Mouse (Mus musculus) megakaryocyte-erythroid progenitor cell, adult 5-6 weeks (primary cell): ENCODE measurements around the gene Itpr1. TPM values are rescaled to one million over a fixed set of nuclear protein-coding genes. Genes with fewer than 3 reads are reported as not detected.
A peak's percentile ranks its signal among the peaks of the same experiment; 100 is the strongest.

Experiments used
- ATAC-seq: replicated peaks from 2 replicates; pipeline ENCODE4 v1.8.0; 2016; ENCODE audit warnings: mild to moderate bottlenecking, inconsistent platforms; ENCODE audit not compliant: severe bottlenecking, poor library complexity, low FRiP score, low TSS enrichment
- total RNA-seq, 2 experiments: library from RNA; stranded (forward) in 1 of 2; stranded (reverse) in 1 of 2; fragments of 200-1000, 215-1000 nt in 1 of 2; fragments of >200 nt in 1 of 2; fragmentation: Nextera tagmentation in 1 of 2; gene quantifications; 2 replicates each; pipeline ENCODE4 v1.2.3; 2014 to 2017

Itpr1 gene
- total RNA-seq, 2 experiments from 2014 or later: 24.8 to 57.6 TPM

DNA sequence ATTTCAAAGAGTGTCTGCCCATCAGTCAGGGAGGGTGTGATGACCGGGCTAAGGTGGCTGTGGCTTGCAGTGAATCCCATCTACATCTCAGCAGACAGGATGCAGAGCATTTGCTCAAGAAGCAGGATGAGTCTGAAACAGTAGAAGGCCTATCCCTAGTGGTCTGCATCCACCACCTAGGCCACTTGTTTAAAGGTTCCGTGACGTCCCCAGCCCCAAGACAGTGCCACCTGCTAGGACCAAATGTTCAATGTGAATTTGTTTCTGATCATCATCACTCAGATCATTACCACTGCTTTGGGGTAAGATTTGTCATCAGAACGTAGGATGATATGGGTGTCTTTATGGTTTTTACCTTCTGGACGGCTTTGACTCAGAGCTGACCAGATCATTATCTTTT lies 125.5 kb downstream of the Itpr1 start:
- no peak for ATAC-seq

DNA sequence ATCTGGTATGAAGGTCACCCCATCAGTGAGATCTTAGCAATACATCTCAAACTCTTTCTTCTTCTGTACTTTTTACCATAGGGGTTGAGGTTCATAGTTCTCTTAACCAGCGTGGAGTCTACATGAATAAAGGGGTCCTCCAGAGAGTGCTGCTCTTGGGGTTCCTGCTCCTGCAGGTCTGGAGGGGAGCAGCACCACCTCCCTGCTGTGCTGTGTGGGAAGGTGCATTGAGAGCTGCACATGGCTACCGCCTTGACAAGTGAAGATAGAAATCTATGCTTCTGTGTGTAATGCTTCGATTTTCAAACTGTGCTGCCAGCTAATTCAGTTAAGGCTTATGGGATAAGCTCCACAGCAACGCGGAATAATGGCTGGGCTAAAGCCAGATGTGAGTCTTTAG lies 130.1 kb downstream of the Itpr1 start:
- no peak for ATAC-seq

DNA sequence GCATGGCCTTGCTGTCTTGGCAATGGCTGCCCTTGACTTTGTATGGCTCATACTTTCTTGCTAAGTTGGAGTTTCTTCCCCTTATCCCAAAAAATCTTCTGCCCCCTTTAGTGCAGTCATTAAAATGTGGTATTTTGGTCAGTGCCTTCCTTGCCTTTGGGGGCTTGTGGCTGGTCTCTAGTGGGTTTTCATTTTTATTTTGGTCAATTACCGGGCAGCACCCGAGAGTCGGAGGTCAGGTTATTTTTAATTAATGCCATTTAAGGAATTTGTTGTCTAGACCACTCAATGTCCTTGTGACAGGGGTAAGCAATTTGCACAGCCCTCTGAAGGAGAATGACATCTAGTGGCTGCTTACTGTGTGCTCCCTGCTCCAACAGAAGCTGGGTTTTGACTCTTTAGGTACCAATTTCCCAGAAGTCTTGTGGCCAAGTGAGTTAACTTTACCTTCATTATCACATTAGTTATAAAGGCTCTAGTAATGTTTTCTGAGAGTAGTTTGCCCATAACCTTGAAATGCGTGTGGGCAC lies 130.9 kb downstream of the Itpr1 start:
- ATAC-seq: no peak

DNA sequence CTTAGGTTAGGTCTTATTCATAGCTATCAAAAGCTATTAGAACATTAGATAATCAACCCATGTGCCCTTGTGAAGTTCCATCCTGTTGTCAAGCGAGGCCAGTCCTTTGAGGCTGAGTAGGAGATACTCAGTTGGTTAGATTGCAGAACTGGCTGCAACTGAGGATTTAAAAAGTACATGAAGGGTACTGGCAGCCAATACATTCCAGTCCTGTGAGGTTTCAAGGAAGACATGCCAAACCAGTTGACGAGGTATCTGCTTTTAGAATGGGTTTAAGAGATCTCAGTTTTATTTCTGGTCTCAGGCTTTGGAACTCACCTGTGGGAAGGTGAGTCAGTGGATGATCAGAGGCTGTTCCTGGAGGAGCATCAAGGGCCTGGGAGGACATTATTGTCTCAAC lies 137.9 kb downstream of the Itpr1 start:
- no peak for ATAC-seq

DNA sequence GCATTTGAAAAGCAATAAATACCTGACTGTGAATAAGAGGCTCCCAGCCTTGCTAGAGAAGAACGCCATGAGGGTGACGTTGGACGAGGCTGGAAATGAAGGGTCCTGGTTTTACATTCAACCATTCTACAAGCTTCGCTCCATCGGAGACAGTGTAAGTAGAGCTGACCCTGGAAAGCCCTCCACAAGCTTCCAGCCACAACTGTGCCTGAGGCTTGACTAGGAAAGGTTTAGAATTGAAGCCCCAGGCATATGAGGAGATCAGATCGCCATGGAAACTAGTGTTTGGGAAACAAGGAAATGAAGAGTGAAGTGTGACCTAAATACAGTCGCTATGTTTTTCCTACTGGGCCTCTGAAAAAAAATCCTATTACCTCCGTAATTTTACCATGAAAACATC lies 139.1 kb downstream of the Itpr1 start:
- no peak for ATAC-seq

DNA sequence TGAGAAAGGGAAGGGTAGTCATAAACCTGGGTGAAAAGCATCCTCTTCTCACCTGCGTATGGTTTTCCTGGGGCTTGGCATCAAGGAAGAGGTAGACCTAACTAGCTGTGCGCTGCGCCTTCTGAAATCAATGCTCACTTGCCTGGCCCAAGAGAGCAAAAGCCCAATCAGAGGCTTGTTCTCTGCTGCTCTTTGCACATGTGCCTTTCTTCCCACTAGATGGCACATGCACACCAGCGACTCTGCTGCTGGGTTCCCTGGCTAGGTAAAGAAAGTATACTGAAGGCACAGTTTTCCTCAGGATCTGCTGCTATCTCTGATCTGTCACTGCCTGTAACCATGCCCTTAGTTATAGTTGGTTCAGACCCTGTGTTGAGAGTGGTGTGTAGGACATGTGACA lies 154.5 kb downstream of the Itpr1 start:
- no peak for ATAC-seq

DNA sequence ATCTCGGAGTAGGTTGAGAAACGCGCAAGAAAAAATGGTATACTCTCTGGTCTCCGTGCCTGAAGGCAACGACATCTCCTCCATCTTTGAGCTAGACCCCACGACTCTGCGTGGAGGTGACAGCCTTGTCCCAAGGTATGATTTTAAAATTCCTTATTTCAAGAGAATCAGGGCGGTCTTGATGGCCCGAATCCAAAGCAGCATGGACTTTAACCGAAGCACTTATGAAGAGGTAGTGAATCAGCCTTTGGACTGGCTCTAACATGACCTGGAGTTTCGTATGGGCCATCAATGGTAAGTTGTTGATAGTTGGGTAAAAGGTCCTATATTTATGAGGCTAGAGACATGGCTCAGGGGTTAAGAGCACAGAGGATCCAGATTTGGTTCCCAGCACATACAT lies 156.1 kb downstream of the Itpr1 start:
- ATAC-seq: no peak

DNA sequence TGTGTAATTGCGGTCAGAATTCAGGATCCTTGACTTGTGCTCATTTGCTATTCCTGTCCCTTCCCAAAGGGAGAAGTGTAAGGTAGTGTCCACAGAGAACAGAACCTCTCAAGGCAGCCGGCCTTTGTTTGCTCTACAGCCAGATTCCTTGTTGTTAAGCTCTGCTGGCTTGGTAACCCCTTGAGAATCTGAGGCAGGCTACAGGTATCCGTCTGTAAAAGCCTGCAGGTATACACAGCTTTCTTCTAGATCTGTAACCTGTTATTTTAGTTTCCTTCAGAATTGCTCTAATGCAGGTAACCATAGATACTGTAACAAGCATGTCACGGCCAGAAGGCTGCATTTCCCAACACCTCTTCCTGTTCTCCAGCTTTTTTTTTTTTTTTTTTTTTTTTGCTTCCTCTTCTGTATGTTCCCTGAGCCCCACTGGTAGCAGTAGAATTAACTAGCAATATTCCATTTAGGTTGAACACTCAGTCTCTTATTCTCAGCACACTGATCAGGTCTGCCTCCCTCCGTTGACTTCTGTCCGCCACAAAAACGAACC lies 158.5 kb downstream of the Itpr1 start:
- no peak for ATAC-seq

DNA sequence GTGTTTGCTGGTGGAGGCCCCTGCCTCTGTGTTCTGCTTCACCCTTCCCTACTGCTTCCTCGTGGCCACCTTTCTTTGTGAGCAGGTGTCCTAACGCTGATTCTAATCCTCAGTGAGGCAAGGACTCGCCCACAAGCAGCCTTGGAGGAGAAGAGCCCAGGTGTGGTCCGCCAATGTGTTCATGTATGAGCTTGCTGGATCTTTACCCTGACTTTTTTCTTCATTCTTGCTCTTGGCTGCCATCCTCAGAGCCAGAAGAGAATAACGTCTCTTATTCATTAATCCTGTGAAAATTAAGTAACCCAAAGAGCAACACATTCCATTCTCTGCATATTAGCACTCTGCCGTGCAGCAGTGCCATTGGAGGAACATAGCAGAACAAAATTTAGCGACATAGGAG lies 161.1 kb downstream of the Itpr1 start:
- no peak for ATAC-seq

DNA sequence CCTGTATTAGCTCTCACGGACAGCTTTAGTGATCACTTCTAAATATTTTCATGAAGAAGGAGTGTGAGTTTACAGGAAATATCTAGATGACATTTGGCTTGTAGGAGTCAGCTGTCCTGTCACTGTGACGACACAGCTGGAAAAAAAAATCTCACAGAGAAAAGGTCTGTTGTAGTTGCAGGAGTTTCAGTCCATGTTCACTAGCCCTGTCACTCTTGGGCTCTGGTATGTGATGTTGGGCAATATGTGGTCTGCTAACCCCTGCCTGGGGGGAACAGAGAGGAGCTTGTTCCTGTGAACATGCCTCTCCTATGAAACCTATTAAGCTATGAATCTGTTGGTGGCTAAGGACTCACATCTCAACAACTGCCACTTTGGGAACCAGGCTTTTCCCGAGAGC lies 166.1 kb downstream of the Itpr1 start:
- ATAC-seq: no peak

DNA sequence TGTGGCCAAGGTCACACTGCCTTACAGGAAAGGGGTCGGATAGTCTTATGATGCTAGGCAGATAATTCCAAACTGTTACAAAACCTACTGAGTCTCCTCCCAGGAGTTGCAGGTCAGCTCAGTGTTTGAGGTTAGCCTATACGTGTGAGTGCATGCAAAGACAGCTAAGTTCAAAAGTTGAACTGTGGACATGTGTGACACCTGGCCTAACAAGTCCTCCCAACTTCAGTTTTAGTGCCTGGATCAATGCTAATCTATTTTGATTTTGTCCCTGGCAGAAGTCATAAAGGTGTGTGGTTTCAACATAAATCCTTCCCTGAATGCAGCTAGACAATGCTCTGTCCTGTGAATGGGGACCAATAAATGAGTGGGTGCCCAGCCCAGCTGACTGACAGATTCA lies 167.3 kb downstream of the Itpr1 start:
- ATAC-seq: no peak

DNA sequence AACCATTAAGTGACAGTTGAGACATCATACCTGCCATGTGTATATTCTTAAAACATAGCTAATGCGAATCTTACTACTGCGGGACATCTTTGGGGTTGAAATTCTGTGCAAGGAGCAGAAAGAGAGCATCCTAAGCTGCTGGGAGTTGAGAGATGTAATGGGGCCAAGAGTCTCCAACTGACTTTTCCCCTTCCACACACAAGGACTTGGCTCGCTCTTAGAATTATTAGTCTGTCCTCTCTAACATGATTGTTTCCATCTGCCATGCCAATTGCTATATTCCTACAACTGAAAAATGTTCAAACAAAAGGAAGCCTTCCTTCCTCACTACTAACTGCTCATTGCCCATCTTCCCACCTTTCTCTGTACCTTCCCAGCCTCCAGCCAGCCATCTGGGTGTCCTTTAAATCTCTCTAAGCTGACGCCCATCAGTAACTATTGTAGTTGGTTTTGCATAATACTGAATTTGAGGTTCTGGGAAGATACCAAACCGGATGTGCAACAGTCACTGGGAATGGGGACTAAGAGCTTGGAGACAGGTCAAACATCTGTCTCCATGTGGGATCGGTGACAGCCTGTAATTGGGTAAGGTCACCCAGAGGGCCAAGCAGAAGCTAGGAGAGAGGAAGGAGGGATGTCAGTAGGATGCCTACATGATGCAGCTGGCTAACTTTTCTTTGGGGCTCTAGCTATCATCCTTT lies 177.9 kb downstream of the Itpr1 start:
- ATAC-seq: no peak

DNA sequence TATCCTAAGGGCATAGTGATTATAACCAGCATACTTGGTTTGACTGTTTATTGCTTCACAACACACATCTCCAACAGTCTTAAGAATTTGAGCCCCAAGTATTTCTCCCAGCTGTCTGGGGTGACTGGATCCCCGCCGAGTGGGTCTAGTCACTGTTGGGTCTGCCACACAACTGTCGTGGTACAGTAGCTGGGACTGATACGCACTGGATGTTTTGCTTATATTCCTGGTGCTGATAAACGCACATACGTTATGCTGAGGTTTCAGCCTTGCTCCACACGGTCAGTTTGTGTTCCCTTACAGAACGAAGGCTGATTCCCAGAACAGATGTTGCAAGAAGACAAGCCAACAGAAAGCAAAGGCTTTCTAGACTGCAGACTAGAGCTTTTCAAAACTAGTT lies 180.2 kb downstream of the Itpr1 start:
- ATAC-seq: no peak

DNA sequence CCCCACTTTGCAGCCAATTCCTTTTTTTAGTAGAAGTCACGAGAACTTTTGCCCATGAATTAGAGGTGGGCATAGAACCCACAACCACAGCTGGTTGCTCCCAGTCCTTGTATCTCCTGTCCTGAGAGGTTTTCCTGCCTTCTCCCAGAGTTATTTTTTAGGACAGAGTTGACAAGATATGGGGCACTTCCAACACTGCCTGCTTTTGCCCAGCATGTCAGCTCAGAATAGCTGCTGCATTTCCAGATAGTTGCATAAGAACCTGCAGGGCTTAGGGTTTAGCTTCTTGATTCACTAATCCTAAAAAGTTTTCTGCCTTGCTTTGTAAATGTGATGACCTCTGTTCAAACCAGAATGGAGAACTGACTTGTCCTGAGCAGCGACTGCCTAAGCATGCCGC lies 185.1 kb downstream of the Itpr1 start:
- ATAC-seq: no peak

DNA sequence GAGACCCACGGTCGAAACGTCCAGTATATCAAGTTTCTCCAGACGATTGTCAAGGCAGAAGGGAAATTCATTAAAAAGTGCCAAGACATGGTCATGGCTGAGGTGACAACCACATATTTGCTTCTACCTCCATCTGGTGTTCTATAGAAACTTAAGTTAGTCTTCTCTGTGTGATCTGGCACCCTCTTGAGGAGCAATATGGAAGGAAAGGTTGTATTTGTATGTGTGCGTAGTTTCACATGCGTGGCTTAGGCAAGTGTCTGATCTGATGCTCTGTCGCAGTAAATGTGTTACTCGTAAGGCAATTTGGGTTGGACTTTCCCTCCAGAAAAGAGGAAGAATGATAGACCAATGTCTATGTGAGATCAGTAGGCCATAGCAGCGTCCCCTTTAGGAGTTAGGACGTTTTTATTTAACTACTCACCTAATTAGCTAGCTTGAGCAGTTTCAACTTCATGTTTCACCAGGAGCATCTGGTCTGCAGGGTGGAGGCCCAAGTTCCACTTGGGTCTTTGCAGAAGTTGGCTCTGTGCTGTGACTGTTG lies 188.6 kb downstream of the Itpr1 start:
- ATAC-seq: no peak

DNA sequence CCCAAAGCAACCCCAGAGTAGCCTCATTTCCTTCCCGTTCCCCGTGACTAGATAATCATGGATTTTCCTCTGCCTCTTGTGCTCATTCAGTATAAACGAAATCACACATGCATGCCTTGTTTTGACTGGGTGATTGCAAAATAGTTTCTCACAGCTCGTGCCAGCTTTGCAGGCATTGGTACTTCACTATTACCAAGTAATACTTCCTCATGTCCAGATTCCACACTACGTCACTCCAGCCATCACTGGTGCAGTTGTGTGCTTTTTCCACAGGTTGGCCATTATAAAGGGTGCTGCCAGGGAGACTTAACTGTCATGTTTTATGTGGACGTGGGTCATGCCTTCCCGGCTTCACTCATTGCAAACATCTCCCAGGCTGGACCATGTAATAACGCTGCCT lies 191.8 kb downstream of the Itpr1 start:
- ATAC-seq: no peak

DNA sequence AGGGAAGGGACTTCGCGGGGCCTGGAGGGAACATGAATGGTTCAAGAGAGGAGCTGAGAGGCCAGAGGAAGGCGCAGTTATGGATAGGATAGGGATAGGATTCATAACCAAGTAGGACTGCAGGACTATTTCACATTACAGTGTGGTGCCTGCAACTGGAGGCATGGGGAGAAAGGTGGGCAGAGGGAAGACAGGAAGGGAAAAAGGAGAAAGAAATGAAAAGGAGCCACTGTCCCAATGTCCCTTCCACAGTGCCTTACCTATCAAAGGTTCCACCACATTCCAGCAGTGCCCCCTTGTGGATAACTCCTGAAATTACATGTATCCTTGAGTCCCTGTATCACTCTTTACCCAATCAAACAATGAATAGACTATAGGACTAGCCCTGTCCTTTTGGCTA lies 195.2 kb downstream of the Itpr1 start:
- peak; percentile 89 for ATAC-seq

DNA sequence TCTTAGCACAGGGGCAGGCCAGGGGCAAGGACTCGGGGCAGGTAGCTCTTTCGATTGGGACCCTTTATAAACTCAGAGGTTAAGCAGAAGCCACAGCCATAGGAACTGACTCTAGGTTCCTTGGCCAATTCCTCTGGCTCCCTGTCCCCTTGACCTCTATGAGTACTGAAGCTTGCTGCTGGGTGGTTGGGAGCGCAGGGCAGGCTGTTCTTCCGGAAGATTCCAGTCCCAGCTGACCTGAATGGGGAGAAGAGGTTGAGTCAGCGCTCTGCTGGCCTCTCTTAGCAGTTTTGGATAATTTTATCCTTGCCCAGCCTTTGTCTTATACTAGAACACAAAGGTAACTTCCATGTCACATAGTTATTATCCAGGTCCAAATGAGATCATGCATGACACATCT lies 195.8 kb downstream of the Itpr1 start:
- no peak for ATAC-seq

DNA sequence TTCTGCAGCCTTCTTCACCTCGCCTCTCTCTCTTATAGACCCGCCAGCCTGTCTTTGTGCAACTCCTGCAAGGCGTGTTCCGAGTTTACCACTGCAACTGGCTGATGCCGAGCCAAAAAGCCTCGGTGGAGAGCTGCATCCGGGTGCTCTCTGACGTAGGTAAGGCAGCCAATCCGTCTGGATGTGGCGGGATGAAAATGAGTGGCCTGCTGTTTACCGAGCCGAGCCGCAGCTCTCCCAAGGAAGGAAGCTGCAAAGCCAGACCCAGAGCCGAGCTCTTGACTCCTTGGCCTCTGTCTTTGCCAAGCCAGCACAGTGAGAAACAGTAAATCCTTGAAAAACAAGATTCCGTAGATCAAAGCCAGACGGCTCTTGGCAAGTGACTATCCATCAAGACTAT lies 197.9 kb downstream of the Itpr1 start:
- ATAC-seq: no peak

DNA sequence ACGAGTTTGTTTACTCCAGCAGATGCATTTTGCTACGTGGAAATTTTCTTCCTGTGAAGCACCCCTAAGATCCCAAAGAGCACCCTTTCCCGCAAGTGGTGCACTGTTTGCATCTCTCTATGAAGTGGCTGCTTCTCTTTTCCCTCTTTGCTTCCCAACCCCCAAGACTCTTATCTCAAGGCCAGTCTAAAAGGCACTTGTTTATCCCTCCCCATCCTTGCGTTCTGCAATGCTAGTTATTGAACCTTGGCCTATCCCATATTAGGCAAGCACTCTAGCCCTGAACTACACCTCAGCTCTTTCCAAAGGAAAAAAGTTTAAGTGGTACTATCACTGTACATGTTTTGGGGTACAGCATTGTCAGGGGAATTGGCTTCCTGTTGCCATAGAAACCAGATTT lies 198.3 kb downstream of the Itpr1 start:
- no peak for ATAC-seq

DNA sequence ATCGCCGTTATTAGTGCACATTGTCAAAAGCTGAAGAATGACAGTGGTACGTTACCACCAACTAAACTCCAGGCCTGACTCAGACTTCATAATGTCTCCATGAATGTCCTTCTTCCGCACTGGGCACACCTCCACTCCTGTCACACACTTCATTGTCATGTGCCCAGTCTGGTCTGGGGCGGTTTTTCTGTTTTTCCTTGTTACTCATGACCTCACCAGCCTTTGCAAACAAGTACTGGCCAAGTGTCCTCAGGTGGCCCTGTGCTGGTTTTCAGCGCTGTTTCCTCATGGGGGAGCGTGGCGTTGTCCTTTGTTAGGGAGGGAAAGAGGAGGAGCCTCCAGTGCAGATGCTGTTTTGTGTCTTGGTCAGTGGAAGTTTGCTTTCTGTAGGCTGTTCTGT lies 200.1 kb downstream of the Itpr1 start:
- ATAC-seq: no peak
